Mouse (Mus musculus): ENCODE results near the gene Prss44.

DNA sequence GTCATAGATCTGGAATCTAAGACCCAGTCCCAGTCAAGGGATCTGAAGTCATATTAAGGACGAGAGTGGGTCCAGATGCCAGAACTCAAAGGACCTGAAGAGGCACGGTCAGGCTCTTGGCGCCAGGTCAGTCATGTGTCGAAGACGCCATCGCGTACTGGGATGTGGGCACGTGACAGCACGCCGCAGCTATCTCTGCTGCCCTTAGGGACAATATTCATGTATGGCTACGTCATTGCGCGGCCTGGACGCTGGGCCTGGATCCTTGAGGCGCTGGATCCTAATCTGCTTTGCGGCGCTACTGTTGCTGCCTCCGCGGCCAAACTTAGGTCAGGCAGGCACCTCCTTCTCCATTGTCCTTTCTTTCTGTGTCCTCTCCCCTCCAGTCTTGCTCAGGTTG lies 20.6 kb downstream of the Prss44 start, which contains the start of gene Prss45:
- TF ChIP-seq CTCF (IDR thresholded peaks at IDR 0.05; ENCODE audit: borderline replicate concordance, insufficient read depth, low read length) (no peak), POLR2A (IDR thresholded peaks at IDR 0.05; ENCODE audit: low read depth, low read length) (no peak)

Data from embryonic fibroblast, embryonic 13.5 days (primary cell).